Mouse (Mus musculus): ENCODE data around the gene Slc17a5. TPM values are rescaled to one million over a fixed set of nuclear protein-coding genes. Genes with fewer than 3 reads are reported as not detected.
"Not testable (repeated sequence)": the region's sequence is repeated elsewhere in the genome, so short reads cannot be mapped to it uniquely, and the experiment has no call there.

Slc17a5 gene
- polyA plus RNA-seq, 1 experiment from 2014 or later, result 9.9 TPM

GRCm38 (mm10) chr9:78526206-78526605 lies 61.6 kb downstream of the Slc17a5 start:
- Histone ChIP-seq H3K36me3 (peaks cover 39% of the 10 kb centered on the region), H3K9me3 (replicated peaks) (no peaks in the 10 kb centered on the region), H3K27ac (replicated peaks) (peak overlapping the region; percentile 90; the same call in 1 of the 2 replicates), H3K4me1 (peaks cover 36% of the 10 kb centered on the region), H3K27me3 (ENCODE audit: low read depth, poor library complexity, severe bottlenecking) (no peaks in the 10 kb centered on the region), H3K4me3 (no peak overlapping the region)
- 87% methylated on average over 2 of the region's 2 CpGs for WGBS
- DNase-seq (ENCODE audit: low spot score), result no peak

GRCm38 (mm10) chr9:78525451-78526135 lies 62.2 kb downstream of the Slc17a5 start:
- H3K27me3 ChIP-seq (ENCODE audit: low read depth, poor library complexity, severe bottlenecking), result no peaks in the 10 kb centered on the region
- H3K4me1 ChIP-seq, result peaks cover 42% of the 10 kb centered on the region
- H3K36me3 ChIP-seq, result peaks cover 39% of the 10 kb centered on the region
- no peak overlapping the region for H3K27ac ChIP-seq (replicated peaks)
- no peak for DNase-seq (ENCODE audit: low spot score)
- 94% methylated on average over 17 of the region's 17 CpGs for WGBS
- H3K4me3 ChIP-seq, result no peak overlapping the region
- H3K9me3 ChIP-seq (replicated peaks), result no peaks in the 10 kb centered on the region

- peak; percentile 59 for DNase-seq (ENCODE audit: low spot score)
- WGBS, result 35% methylated on average over 14 of the region's 14 CpGs
- Histone ChIP-seq H3K27me3 (ENCODE audit: low read depth, poor library complexity, severe bottlenecking) (no peaks in the 10 kb centered on the region), H3K9me3 (replicated peaks) (no peaks in the 10 kb centered on the region), H3K4me1 (peaks cover 41% of the 10 kb centered on the region), H3K4me3 (peak overlapping the region; percentile 71), H3K27ac (replicated peaks) (peak overlapping the region; percentile 96), H3K36me3 (peaks cover 39% of the 10 kb centered on the region)
Measured at GRCm38 (mm10) chr9:78521689-78522088, 66.2 kb downstream of the Slc17a5 start.

GRCm38 (mm10) chr9:78520780-78521601 lies 66.8 kb downstream of the Slc17a5 start:
- Histone ChIP-seq H3K27ac (replicated peaks) (peak overlapping the region; percentile 96), H3K4me1 (peaks cover 37% of the 10 kb centered on the region), H3K4me3 (peak overlapping the region; percentile 71), H3K27me3 (ENCODE audit: low read depth, poor library complexity, severe bottlenecking) (no peaks in the 10 kb centered on the region), H3K36me3 (peaks cover 36% of the 10 kb centered on the region), H3K9me3 (replicated peaks) (no peaks in the 10 kb centered on the region)
- WGBS, result 2% methylated on average over 40 of the region's 40 CpGs
- no peak for DNase-seq (ENCODE audit: low spot score)

GRCm38 (mm10) chr9:78520127-78520779 lies 67.6 kb downstream of the Slc17a5 start:
- DNase-seq (ENCODE audit: low spot score), result peak; percentile 90
- Histone ChIP-seq H3K36me3 (peaks cover 29% of the 10 kb centered on the region), H3K4me1 (peaks cover 29% of the 10 kb centered on the region), H3K27ac (replicated peaks) (peak overlapping the region; percentile 96), H3K27me3 (ENCODE audit: low read depth, poor library complexity, severe bottlenecking) (no peaks in the 10 kb centered on the region), H3K4me3 (peak overlapping the region; percentile 71), H3K9me3 (replicated peaks) (no peaks in the 10 kb centered on the region)
- WGBS, result 2% methylated on average over 15 of the region's 15 CpGs

GRCm38 (mm10) chr9:78517237-78517636 lies 70.6 kb downstream of the Slc17a5 start:
- not testable (repeated sequence) for H3K36me3 ChIP-seq; H3K4me3 ChIP-seq; H3K27me3 ChIP-seq (ENCODE audit: low read depth, poor library complexity, severe bottlenecking); H3K9me3 ChIP-seq (replicated peaks); DNase-seq (ENCODE audit: low spot score)
- peak overlapping the region; percentile 33; the same call in 1 of the 2 replicates for H3K27ac ChIP-seq (replicated peaks)
- peaks cover 27% of the 10 kb centered on the region for H3K4me1 ChIP-seq
- 76% methylated on average over 3 of the region's 3 CpGs for WGBS

- Histone ChIP-seq H3K4me3 (no peak overlapping the region), H3K9me3 (replicated peaks) (0 out of 2 replicates have a peak, but pooled peaks cover 3% of the 10 kb centered on the region), H3K27me3 (ENCODE audit: low read depth, poor library complexity, severe bottlenecking) (no peaks in the 10 kb centered on the region), H3K4me1 (peaks cover 19% of the 10 kb centered on the region), H3K27ac (replicated peaks) (0 out of 2 replicates have a peak overlapping the region, but pooled peaks have one; percentile 6), H3K36me3 (no peaks in the 10 kb centered on the region)
- 77% methylated on average over 3 of the region's 3 CpGs for WGBS
- DNase-seq (ENCODE audit: low spot score), result no peak
Measured at GRCm38 (mm10) chr9:78516125-78516524, 71.7 kb downstream of the Slc17a5 start.

GRCm38 (mm10) chr9:78514681-78515080 lies 73.2 kb downstream of the Slc17a5 start:
- Histone ChIP-seq H3K27ac (replicated peaks) (no peak overlapping the region), H3K4me1 (peaks cover 5% of the 10 kb centered on the region), H3K36me3 (no peaks in the 10 kb centered on the region), H3K27me3 (ENCODE audit: low read depth, poor library complexity, severe bottlenecking) (no peaks in the 10 kb centered on the region), H3K4me3 (no peak overlapping the region), H3K9me3 (replicated peaks) (0 out of 2 replicates have a peak, but pooled peaks cover 3% of the 10 kb centered on the region)
- DNase-seq (ENCODE audit: low spot score), result no peak
- WGBS, result 89% methylated on average over 4 of the region's 4 CpGs

GRCm38 (mm10) chr9:78513776-78514500 lies 73.9 kb downstream of the Slc17a5 start:
- 0 out of 2 replicates have a peak, but pooled peaks cover 2% of the 10 kb centered on the region for H3K4me1 ChIP-seq
- no peaks in the 10 kb centered on the region for H3K36me3 ChIP-seq
- 0 out of 2 replicates have a peak overlapping the region, but pooled peaks have one; percentile 9 for H3K27ac ChIP-seq (replicated peaks)
- 0 out of 2 replicates have a peak, but pooled peaks cover 3% of the 10 kb centered on the region for H3K9me3 ChIP-seq (replicated peaks)
- DNase-seq (ENCODE audit: low spot score), result no peak
- H3K27me3 ChIP-seq (ENCODE audit: low read depth, poor library complexity, severe bottlenecking), result no peaks in the 10 kb centered on the region
- H3K4me3 ChIP-seq, result no peak overlapping the region
- 85% methylated on average over 6 of the region's 6 CpGs for WGBS

GRCm38 (mm10) chr9:78511705-78512104 lies 76.1 kb downstream of the Slc17a5 start:
- 0 out of 2 replicates have a peak, but pooled peaks cover 3% of the 10 kb centered on the region for H3K9me3 ChIP-seq (replicated peaks)
- DNase-seq (ENCODE audit: low spot score), result no peak
- H3K36me3 ChIP-seq, result no peaks in the 10 kb centered on the region
- H3K4me3 ChIP-seq, result no peak overlapping the region
- H3K4me1 ChIP-seq, result no peaks in the 10 kb centered on the region
- no peaks in the 10 kb centered on the region for H3K27me3 ChIP-seq (ENCODE audit: low read depth, poor library complexity, severe bottlenecking)
- H3K27ac ChIP-seq (replicated peaks), result no peak overlapping the region
- WGBS, result 89% methylated on average over 5 of the region's 5 CpGs

- 93% methylated on average over 16 of the region's 16 CpGs for WGBS
- Histone ChIP-seq H3K4me1 (peaks cover 21% of the 10 kb centered on the region), H3K4me3 (no peak overlapping the region), H3K27ac (replicated peaks) (no peak overlapping the region), H3K9me3 (replicated peaks) (0 out of 2 replicates have a peak, but pooled peaks cover 3% of the 10 kb centered on the region), H3K36me3 (no peaks in the 10 kb centered on the region), H3K27me3 (ENCODE audit: low read depth, poor library complexity, severe bottlenecking) (no peaks in the 10 kb centered on the region)
- no peak for DNase-seq (ENCODE audit: low spot score)
Measured at GRCm38 (mm10) chr9:78508106-78508786, 79.6 kb downstream of the Slc17a5 start.

All from midbrain, embryonic 10.5 days (tissue).